Mouse (Mus musculus) heart, embryonic 16.5 days (tissue): ENCODE measurements around the gene Derl3. TPM values are rescaled to one million over a fixed set of nuclear protein-coding genes. Genes with fewer than 3 reads are reported as not detected.
A peak's percentile ranks its signal among the peaks of the same experiment; 100 is the strongest.

Experiments used
- ATAC-seq: fragments of 200-750 bp; cut with Nextera tagmentation; replicated peaks from 2 replicates; pipeline ENCODE4 v1.8.0; 2017; ENCODE audit warnings: moderate number of reproducible peaks; ENCODE audit not compliant: insufficient read depth, low FRiP score; ENCODE audit errors: extremely low read depth
- H3K27ac ChIP-seq: fragments of 300-500 bp; sonication (generic); 2 replicates; pipeline ENCODE4 v1.5.1; 2014; ENCODE audit warnings: mild to moderate bottlenecking, low read length, control low read depth, moderate library complexity
- H3K27me3 ChIP-seq: fragments of 300-500 bp; sonication (generic); 2 replicates; pipeline ENCODE4 v1.6.1; 2014; ENCODE audit warnings: low read length, mixed read lengths; ENCODE audit not compliant: control insufficient read depth, insufficient read depth
- H3K36me3 ChIP-seq: fragments of 300-500 bp; sonication (generic); 2 replicates; pipeline ENCODE4 v1.6.1; 2014; ENCODE audit not compliant: control insufficient read depth, insufficient read depth
- H3K4me1 ChIP-seq: fragments of 300-500 bp; sonication (generic); 2 replicates; pipeline ENCODE4 v1.6.1; 2014; ENCODE audit warnings: low read length, mixed read lengths; ENCODE audit not compliant: control insufficient read depth, insufficient read depth
- H3K4me2 ChIP-seq: fragments of 300-500 bp; sonication (generic); 2 replicates; pipeline ENCODE4 v1.6.1; 2014; ENCODE audit warnings: low read depth, mild to moderate bottlenecking, control low read depth, low read length
- H3K4me3 ChIP-seq: fragments of 300-500 bp; sonication (generic); 2 replicates; pipeline ENCODE4 v1.5.1; 2014; ENCODE audit warnings: mild to moderate bottlenecking, control low read depth, low read length
- H3K9ac ChIP-seq: fragments of 300-500 bp; sonication (generic); 2 replicates; pipeline ENCODE4 v1.6.1; 2014; ENCODE audit warnings: low read length, control low read depth
- H3K9me3 ChIP-seq: fragments of 300-500 bp; sonication (generic); replicated peaks from 2 replicates; pipeline ENCODE4 v1.6.1; 2016; ENCODE audit warnings: low read length; ENCODE audit not compliant: control insufficient read depth
- WGBS: fragments of 180-500 bp; shearing (Covaris S2); extraction: QIAGEN DNeasy Blood & Tissue Kit; methylation state at CpG from one replicate; pipeline ENCODE4 v1.1.7; 2014; 5-methylcytosine and 5-hydroxymethylcytosine counted together
- polyA plus RNA-seq: library from polyadenylated mRNA; unstranded; fragments of >200 nt; fragmentation: Nextera tagmentation; extraction: Ambion mirVana; gene quantifications from 2 replicates; pipeline ENCODE4 v1.2.1, GENCODE M21; 2015

The Derl3 gene
- polyA plus RNA-seq, 1 experiment from 2014 or later = 1.2 TPM

DNA sequence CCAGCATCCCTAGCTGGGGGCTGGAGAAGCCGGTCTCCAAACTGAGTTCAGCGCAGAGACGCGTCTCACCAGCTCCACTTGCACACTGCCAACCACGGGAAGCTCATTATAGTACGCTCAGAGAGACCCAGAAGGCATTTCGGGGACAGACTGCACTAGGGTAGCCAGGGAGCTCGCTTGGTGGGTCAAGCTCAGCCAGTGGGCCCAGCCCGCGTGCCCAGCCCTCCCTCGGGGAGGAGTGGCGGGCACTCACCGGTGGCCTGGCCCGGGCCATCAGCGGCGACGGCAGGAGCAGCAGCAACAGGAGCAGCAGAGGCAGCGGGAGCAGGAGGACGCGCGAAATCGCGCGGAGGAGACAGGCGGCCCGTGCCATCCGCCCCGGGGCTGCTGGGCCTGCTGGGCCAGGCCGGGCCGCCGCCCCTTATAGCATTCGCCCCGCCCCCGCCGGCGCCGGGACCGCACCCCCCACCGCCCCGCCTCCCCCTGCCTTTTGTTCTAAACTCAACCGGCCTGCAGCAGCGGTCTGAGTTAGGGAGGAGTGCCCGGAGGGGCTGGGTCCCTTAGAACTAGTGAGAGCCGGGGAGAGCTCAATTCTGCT lies 39.0 kb downstream of the Derl3 start:
- Histone ChIP-seq H3K27ac (peak overlapping the region; percentile 69), H3K36me3 (no peaks in the 10 kb centered on the region; the same call in 1 of the 2 replicates), H3K4me3 (peak overlapping the region; percentile 61), H3K27me3 (peaks cover 4% of the 10 kb centered on the region), H3K9ac (peak overlapping the region; percentile 80), H3K4me2 (peak overlapping the region; percentile 80), H3K9me3 (no peaks in the 10 kb centered on the region), H3K4me1 (peaks cover 27% of the 10 kb centered on the region)
- ATAC-seq = peak; percentile 69
- WGBS = under 1% methylated on average over 44 of the region's 44 CpGs

- H3K4me1 ChIP-seq = peaks cover 30% of the 10 kb centered on the region
- ATAC-seq = no peak
- 49% methylated on average over 6 of the region's 6 CpGs for WGBS
Observed at GRCm38 (mm10) chr10:75932891-75933290, 39.7 kb downstream of the Derl3 start, which contains the start of gene Chchd10. Chchd10 (plus strand) TSS chr10:75933130.

DNA sequence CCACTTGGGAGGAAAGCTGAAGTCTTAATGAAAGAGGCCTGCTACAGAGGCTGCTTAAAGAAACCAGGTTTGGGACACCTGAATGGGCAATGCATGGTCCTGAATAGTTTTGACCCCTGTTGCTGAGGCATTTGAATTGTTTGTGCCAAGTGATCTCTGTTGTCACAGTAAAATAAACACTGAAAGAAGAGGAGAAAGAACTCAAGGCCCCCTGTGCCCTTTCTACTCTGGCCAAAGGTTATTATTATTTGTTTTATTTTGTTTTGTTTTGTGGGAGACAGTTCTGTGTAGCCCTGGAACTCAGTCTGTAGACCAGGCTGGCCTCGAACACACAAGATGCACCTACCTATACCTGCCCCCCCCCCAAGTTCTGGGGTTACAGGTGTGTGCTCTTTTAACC lies 41.8 kb downstream of the Derl3 start:
- WGBS = 71% methylated on average over 1 of the region's 1 CpGs
- no peaks in the 10 kb centered on the region for H3K36me3 ChIP-seq
- H3K4me1 ChIP-seq = peaks cover 36% of the 10 kb centered on the region
- ATAC-seq = no peak
- peak overlapping the region; percentile 80 for H3K4me2 ChIP-seq
- no peaks in the 10 kb centered on the region for H3K9me3 ChIP-seq
- peak overlapping the region; percentile 84; the same call in 1 of the 2 replicates for H3K9ac ChIP-seq
- H3K27me3 ChIP-seq = peaks cover 4% of the 10 kb centered on the region
- no peak overlapping the region for H3K4me3 ChIP-seq
- peak overlapping the region; percentile 87; the same call in 1 of the 2 replicates for H3K27ac ChIP-seq

More at GRCm38 (mm10) chr10:75932891-75933290, 39.7 kb downstream of the Derl3 start, which contains the start of gene Chchd10:
- H3K9ac ChIP-seq = peak within 1 kb of the TSS; percentile 80
- H3K4me2 ChIP-seq = peak within 1 kb of the TSS; percentile 80
- peak within 1 kb of the TSS; percentile 69 for H3K27ac ChIP-seq
- peaks cover 4% of the 10 kb centered on the region for H3K27me3 ChIP-seq
- no peaks in the 10 kb centered on the region for H3K9me3 ChIP-seq
- H3K4me3 ChIP-seq = peak within 1 kb of the TSS; percentile 61
- no peaks in the 10 kb centered on the region; the same call in 1 of the 2 replicates for H3K36me3 ChIP-seq

- peaks cover 4% of the 10 kb centered on the region for H3K27me3 ChIP-seq
- peak within 1 kb of the TSS; percentile 87 for H3K27ac ChIP-seq
- 2% methylated on average over 51 of the region's 51 CpGs for WGBS
- no peaks in the 10 kb centered on the region for H3K9me3 ChIP-seq
- no peaks in the 10 kb centered on the region for H3K36me3 ChIP-seq
- H3K4me1 ChIP-seq = peaks cover 27% of the 10 kb centered on the region
- peak; percentile 84 for ATAC-seq
- H3K9ac ChIP-seq = peak within 1 kb of the TSS; percentile 84
- H3K4me2 ChIP-seq = peak within 1 kb of the TSS; percentile 80
- H3K4me3 ChIP-seq = peak within 1 kb of the TSS; percentile 60
Observed at GRCm38 (mm10) chr10:75935680-75936541, 42.7 kb downstream of the Derl3 start, which contains the start of gene Mmp11. Mmp11 (minus strand) TSS chr10:75936496.

GRCm38 (mm10) chr10:75936909-75937667 lies 43.9 kb downstream of the Derl3 start:
- 35% methylated on average over 18 of the region's 18 CpGs for WGBS
- Histone ChIP-seq H3K27me3 (no peaks in the 10 kb centered on the region), H3K4me3 (peak overlapping the region; percentile 60), H3K27ac (peak overlapping the region; percentile 11; the same call in 1 of the 2 replicates), H3K9ac (peak overlapping the region; percentile 84), H3K9me3 (no peaks in the 10 kb centered on the region), H3K4me1 (peaks cover 20% of the 10 kb centered on the region), H3K4me2 (peak overlapping the region; percentile 80), H3K36me3 (no peaks in the 10 kb centered on the region)
- ATAC-seq = no peak

- peak overlapping the region; percentile 80 for H3K4me2 ChIP-seq
- no peak for ATAC-seq
- H3K27me3 ChIP-seq = no peaks in the 10 kb centered on the region
- H3K4me3 ChIP-seq = peak overlapping the region; percentile 60
- WGBS = 54% methylated on average over 10 of the region's 10 CpGs
- H3K4me1 ChIP-seq = peaks cover 15% of the 10 kb centered on the region
- no peak overlapping the region for H3K27ac ChIP-seq
- no peaks in the 10 kb centered on the region for H3K36me3 ChIP-seq
- 0 out of 2 replicates have a peak overlapping the region, but pooled peaks have one; percentile 7 for H3K9ac ChIP-seq
- H3K9me3 ChIP-seq = no peaks in the 10 kb centered on the region
Observed at GRCm38 (mm10) chr10:75937851-75938643, 44.8 kb downstream of the Derl3 start.

DNA sequence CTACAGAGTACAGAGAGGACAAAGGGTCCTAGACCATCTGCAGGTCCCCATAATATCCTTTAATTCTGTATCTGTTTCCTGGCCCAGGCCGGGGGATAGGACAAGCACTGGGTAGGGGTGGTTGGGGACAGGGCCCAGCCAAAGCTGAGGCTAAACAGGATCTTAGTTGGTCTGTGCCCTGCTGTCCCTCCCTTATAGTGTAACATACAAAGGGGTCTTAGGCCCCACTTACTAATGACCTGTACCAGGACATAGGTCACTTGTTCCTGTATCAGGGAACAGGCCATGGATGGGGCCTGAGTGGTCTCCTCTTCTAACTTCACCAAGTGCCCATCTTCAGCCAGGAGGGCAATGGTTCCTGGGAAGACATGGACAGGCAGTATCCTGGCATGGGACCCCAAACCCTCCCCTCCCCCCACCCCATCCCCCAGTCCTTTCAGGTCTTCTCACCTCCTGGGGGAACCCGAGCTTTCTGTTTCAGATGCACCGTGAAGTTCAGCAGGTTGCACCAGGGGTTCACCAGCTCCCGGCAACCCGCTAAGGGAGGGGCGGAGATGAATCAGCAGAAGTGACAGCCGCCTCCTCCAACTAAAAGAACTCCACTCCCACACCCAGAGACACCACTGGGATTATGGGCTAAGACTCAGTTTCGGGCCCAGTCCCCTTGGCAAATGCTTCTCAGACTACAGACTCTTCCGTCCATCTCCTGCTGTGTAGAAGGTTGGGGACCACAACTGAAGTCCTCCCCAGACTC lies 46.4 kb downstream of the Derl3 start:
- peaks cover 17% of the 10 kb centered on the region for H3K4me1 ChIP-seq
- H3K4me2 ChIP-seq = no peak overlapping the region
- ATAC-seq = no peak
- no peak overlapping the region for H3K4me3 ChIP-seq
- WGBS = 50% methylated on average over 9 of the region's 9 CpGs
- H3K27me3 ChIP-seq = no peaks in the 10 kb centered on the region
- no peaks in the 10 kb centered on the region for H3K36me3 ChIP-seq
- H3K9me3 ChIP-seq = no peaks in the 10 kb centered on the region
- no peak overlapping the region for H3K27ac ChIP-seq
- no peak overlapping the region for H3K9ac ChIP-seq
